Mouse (Mus musculus): Measurements from ENCODE around the gene Epn3.

The Epn3 gene

GRCm38 (mm10) chr11:94499661-94500152 is at the start of gene Epn3:
TSS of gene Epn3 (minus strand) at chr11:94499974.
- no peak for TF ChIP-seq GATA4 (IDR thresholded peaks at IDR 0.05; ENCODE audit: insufficient replicate concordance, low read length)

- peak; percentile 74; the same call in 1 of the 2 replicates for TF ChIP-seq GATA4 (IDR thresholded peaks at IDR 0.05; ENCODE audit: insufficient replicate concordance, low read length)
Observed at GRCm38 (mm10) chr11:94548888-94549690, 49.3 kb upstream of the Epn3 start, which contains the start of gene Rsad1. TSS of gene Rsad1 (minus strand) at chr11:94549255.

GRCm38 (mm10) chr11:94548041-94548784 is 48.4 kb upstream of the Epn3 start:
- no peak for TF ChIP-seq GATA4 (IDR thresholded peaks at IDR 0.05; ENCODE audit: insufficient replicate concordance, low read length)

GRCm38 (mm10) chr11:94547271-94547670 is 47.5 kb upstream of the Epn3 start:
- no peak for TF ChIP-seq GATA4 (IDR thresholded peaks at IDR 0.05; ENCODE audit: insufficient replicate concordance, low read length)

- no peak for TF ChIP-seq GATA4 (IDR thresholded peaks at IDR 0.05; ENCODE audit: insufficient replicate concordance, low read length)
Observed at GRCm38 (mm10) chr11:94546381-94546780, 46.6 kb upstream of the Epn3 start.

- TF ChIP-seq GATA4 (IDR thresholded peaks at IDR 0.05; ENCODE audit: insufficient replicate concordance, low read length): no peak
Observed at GRCm38 (mm10) chr11:94544422-94544821, 44.6 kb upstream of the Epn3 start.

GRCm38 (mm10) chr11:94543932-94544331 is 44.2 kb upstream of the Epn3 start:
- TF ChIP-seq GATA4 (IDR thresholded peaks at IDR 0.05; ENCODE audit: insufficient replicate concordance, low read length): no peak

GRCm38 (mm10) chr11:94543344-94543743 is 43.6 kb upstream of the Epn3 start:
- TF ChIP-seq GATA4 (IDR thresholded peaks at IDR 0.05; ENCODE audit: insufficient replicate concordance, low read length): no peak

- TF ChIP-seq GATA4 (IDR thresholded peaks at IDR 0.05; ENCODE audit: insufficient replicate concordance, low read length): no peak
Observed at GRCm38 (mm10) chr11:94542400-94542799, 42.6 kb upstream of the Epn3 start.

- TF ChIP-seq GATA4 (IDR thresholded peaks at IDR 0.05; ENCODE audit: insufficient replicate concordance, low read length): no peak
Observed at GRCm38 (mm10) chr11:94539761-94540160, 40.0 kb upstream of the Epn3 start.

- TF ChIP-seq GATA4 (IDR thresholded peaks at IDR 0.05; ENCODE audit: insufficient replicate concordance, low read length): no peak
Observed at GRCm38 (mm10) chr11:94538733-94539292, 39.0 kb upstream of the Epn3 start.

- no peak for TF ChIP-seq GATA4 (IDR thresholded peaks at IDR 0.05; ENCODE audit: insufficient replicate concordance, low read length)
Observed at GRCm38 (mm10) chr11:94533171-94533570, 33.4 kb upstream of the Epn3 start.

GRCm38 (mm10) chr11:94528879-94529278 is 29.1 kb upstream of the Epn3 start:
- no peak for TF ChIP-seq GATA4 (IDR thresholded peaks at IDR 0.05; ENCODE audit: insufficient replicate concordance, low read length)

GRCm38 (mm10) chr11:94526171-94526879 is 26.6 kb upstream of the Epn3 start:
- no peak for TF ChIP-seq GATA4 (IDR thresholded peaks at IDR 0.05; ENCODE audit: insufficient replicate concordance, low read length)

Measured in liver, adult (tissue).